Mouse (Mus musculus) urinary bladder, postnatal 25 days (tissue): ENCODE data around the gene Arhgap21.

Source experiments
- DNase-seq: peaks from one replicate; pipeline ENCODE4 v3.0.0; 2022; ENCODE audit warnings: low spot score

Gene Arhgap21

GRCm38 (mm10) chr2:20966176-20967100 lies 2.2 kb downstream of the Arhgap21 start:
- no peak for DNase-seq

DNA sequence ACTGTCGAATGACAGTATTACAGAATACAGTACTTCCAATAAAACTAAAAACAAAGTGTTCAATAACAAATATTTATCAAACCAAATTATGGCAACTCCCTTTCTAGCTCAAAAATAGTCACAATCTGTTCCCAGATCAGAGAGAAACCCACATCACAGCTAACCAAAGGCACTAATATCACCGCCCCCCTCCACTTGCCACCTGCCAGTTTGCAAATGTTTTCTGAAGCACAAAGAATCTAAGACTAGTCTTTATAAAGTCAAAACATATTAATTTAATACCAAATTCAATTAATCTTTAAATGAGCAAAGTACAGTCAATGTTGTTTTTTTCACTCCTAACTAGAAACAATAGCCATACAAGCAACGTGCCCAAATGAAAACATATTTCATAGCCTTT lies 3.3 kb downstream of the Arhgap21 start:
- DNase-seq = no peak

- no peak for DNase-seq
These were observed 4.2 kb downstream of the Arhgap21 start for GRCm38 (mm10) chr2:20964461-20964860.

DNA sequence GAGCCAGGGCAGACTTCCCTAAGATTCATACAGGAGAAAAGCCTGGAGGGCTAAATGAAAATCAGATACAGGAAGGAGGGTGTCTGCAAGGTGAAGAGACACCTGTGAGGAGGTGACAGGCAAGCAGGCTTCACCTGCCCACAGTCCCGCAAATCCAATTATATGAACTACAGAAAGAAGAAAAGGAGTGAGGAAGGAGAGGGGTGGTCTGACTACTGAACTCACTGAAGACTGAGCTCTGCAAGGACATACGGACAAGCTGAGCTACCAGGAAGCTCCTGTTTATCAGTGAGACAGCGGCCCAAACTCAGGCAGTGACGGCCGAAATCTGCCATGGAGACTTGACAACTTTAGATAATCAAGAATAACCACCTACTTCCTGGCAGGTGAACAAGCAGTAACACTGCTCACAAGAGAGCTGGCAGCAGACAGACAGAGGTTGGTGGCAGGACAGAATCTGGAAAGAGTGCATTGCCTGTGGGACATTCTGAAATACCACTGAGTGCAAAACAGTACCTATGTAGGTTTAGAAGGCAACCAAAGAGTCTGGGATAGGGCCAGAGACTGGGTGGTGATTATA lies 5.4 kb downstream of the Arhgap21 start:
- no peak for DNase-seq

GRCm38 (mm10) chr2:20962284-20962683 lies 6.4 kb downstream of the Arhgap21 start:
- no peak for DNase-seq

DNA sequence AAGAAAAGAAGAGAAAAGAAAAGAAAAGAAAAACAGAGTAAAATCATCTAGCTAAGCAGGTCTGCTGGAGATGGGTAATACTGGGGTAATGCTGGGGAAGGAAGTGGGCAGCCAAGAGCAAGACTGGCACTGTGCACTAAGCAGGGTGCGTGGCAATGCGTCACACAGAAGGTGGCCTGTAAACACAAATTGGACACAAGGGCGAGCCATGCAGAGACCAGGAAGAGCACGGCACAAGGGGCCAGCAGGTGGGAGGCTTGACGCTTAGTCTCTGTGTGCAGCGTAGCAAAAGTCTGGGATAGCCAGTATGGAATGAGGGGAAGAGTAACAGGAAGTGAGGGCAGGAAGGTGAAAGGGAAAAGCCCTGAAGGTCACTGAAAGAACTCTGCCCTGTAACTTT lies 6.9 kb downstream of the Arhgap21 start:
- no peak for DNase-seq

GRCm38 (mm10) chr2:20961295-20961694 lies 7.4 kb downstream of the Arhgap21 start:
- no peak for DNase-seq

GRCm38 (mm10) chr2:20960668-20961035 lies 8.0 kb downstream of the Arhgap21 start:
- no peak for DNase-seq

DNA sequence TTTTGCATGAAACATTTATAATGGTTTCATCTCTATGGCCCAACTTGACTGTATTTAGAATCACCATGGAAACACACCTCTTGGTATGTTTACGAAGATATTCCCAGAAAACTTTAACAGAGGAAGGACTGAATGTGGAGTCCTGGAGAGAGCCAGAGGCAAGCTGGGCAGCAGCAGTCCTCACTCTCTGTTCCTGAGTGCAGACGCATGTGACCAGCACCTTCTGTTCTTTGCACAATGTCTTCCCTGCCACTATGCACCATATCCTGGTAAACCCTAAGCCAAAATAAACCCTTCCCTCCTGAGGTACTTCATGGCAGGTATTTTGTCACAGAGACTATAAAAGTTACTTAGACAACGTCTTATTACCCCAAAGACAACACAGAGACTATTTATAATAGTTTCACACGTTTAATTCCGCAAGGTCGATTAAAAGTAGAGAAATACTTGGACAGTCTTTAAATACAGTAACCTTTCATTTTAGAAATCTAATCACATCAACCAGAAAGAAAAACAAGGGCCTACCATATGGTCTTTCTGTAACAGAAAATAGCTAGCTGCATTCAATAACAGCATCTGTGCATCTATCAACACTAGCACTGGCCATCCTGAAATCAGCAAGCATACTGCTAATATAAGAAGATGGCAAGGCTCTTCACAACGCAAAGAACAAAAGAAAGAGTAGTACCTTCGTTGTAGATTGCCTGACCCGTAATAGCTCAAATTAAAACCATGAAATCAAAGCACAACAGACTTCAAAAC lies 8.6 kb downstream of the Arhgap21 start:
- no peak for DNase-seq

DNA sequence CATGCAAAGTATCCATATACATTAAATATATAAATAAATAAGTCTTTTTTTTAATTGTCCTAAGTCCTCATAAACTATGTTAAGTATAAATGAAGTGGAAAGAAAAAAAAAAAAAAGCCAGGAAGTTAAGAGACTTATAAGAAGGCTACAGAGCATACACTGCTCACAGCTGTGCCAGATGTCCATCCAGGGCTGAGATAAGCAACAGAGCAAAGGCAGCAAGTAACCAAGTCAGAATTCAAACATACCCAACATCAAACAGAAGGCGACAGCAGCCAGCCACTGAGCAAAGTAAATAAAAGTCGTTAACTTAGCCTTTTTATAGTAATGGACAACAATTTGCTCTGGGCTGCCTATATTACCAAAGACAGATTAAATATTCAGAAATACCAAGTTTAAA lies 9.6 kb downstream of the Arhgap21 start:
- DNase-seq = no peak

GRCm38 (mm10) chr2:20957995-20958394 lies 10.7 kb downstream of the Arhgap21 start:
- no peak for DNase-seq

- no peak for DNase-seq
These were observed 12.0 kb downstream of the Arhgap21 start for GRCm38 (mm10) chr2:20956716-20957115.

DNA sequence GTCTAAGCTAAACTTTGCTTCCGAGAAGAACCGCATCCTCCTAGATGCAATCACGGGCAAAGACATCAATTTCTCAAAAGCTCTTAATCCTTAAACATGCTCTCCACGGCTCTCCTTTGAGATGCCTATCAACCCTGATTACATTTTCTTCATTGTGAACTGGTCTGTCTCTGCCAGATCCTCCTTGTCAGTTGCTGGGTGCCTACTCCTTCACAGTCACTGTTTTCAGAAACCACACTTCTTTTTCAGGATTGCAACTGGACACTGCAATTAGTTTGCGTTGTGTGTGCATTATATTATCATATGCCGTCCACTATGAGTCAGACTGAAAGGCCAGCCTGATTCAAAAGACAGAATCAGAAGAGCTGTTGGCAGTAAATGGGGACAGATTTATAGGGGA lies 12.7 kb downstream of the Arhgap21 start:
- DNase-seq = no peak

DNA sequence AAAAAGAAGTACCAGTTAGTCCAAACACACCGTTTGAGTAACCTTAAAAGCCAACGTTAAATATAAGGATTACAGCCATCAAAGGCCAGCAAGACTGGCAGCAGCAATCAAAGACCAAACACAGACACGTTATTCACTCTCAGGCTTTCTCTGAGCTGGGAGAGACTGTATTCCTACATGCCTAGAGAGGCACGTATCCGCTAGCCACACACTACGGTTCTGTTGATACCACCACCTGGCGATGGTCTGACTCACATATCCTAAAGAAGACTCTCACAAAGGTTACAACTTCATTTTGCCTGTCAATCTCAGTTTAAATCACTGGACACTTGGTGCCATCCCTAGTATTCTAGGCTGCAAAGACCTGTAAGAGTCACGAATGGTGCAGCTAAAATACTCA lies 13.3 kb downstream of the Arhgap21 start:
- DNase-seq = no peak

- DNase-seq = no peak
These were observed 16.0 kb downstream of the Arhgap21 start for GRCm38 (mm10) chr2:20952716-20953115.

- DNase-seq = no peak
These were observed 19.5 kb downstream of the Arhgap21 start for GRCm38 (mm10) chr2:20949168-20949567.

DNA sequence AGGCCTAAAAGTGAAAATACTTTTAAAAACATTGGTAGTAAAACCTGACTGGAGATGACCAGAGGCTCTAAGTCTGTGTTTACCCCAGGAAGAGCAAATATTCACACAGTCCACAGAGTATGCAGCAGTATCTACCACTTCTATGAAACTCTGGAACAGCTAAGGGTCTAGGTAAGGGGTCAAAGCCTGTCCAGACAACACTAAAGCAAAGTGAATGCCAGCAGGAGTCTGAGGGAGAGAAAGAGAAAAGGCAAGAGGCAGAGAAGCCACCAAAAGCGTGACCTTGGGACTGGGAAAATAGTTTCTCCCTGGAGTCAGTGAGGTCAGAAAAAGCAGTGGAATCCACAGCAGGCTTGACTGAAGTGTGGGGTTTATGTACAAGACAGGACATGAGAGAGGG lies 21.6 kb downstream of the Arhgap21 start:
- no peak for DNase-seq

DNA sequence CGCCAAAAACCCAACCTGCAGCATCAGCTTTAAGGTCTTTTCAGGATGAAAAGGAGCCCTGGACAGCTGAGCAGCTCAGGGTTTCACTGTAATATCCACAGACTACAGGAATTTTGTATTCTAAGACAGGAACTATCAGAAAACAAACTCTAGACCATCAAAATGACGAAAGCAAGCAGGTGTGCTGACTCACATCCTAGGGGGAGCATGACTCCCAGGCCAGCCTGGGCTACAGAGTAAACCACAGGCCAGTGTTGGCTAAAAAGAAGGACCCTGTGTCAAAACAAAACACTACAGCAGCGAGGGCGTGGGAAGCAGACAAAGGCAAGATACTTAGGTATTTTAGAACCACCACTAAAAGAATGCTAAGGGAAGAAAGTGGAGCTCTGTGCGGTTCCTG lies 23.1 kb downstream of the Arhgap21 start:
- no peak for DNase-seq

DNA sequence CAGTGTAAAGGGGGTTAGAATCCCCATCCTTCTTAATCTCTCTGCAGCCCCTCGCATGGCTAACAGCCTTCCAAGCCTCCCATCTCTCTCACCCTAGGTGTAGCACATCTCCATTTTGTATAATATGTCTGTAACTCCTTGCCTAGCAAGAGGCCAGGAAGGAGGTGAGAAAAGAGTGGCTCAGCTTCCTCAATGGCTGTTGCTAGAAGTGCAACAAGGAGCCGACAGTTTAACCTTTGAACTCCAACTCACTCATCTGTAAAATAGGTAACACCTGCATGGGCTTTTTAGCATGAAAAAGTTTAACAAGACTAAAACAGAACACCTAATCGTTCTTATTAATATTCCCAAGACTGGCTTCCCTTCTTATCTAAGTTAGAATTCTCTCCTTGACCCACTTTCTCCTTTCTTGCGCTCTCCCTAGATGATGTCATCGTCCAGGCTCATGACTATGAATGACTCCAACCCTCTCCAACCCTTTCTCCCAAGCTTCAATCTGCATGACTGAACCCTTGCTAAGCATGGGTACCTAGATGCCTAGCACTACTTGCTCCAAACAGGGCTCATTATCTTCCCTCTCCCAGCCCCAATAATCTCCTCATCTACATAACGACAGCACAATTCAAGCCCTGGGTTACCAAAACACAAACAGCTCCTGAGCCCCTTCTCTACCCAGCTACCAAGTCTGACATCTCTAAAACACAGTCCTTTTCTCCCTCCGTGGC lies 24.8 kb downstream of the Arhgap21 start:
- no peak for DNase-seq

DNA sequence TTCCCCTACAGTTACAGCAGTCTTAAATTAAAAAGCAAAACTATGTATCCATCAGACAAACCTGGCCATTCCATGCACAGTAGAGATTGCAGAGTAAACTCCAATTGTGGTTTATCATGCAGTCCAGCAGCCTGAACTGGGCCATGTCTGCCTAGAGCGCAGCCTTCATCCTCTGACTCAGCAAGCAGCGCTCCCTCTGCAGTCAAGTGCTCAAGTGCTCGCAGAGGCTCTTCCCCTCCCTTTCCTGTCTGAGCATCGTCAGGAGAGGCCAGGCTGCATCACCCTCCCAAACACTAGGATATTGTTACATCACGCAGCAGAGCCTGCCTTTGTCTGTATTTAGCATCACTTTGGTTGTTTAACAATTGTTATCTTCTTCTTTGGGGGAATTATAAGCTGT lies 25.5 kb downstream of the Arhgap21 start:
- no peak for DNase-seq

- DNase-seq = no peak
These were observed 26.1 kb downstream of the Arhgap21 start for GRCm38 (mm10) chr2:20942434-20943198.

DNA sequence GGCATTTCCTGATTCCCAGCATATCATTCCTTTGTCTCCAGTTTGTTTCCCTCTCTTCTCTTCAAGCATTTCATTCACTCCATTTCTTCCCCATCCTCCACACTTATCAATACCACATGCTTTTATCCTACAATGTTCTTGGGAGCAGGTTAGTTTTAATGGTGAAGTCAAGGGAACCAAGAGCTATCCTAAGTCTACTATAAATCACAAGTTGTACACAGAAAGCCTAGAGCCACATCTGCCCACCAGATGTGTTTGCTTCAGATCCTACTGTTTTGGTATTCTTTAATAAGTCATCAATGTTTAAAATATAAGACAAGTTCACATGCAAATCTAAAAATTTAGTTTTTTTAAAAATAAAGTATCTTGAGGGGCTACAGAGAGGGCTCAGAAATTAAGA lies 27.6 kb downstream of the Arhgap21 start:
- no peak for DNase-seq
